Mouse (Mus musculus): ENCODE measurements around the gene Rnf19b.

The Rnf19b gene

GRCm38 (mm10) chr4:129117720-129118510 lies 59.8 kb downstream of the Rnf19b start:
- no peak for DNase-seq (ENCODE audit: low read depth, low spot score)

- DNase-seq (ENCODE audit: low read depth, low spot score) = no peak
Observed at GRCm38 (mm10) chr4:129119708-129120107, 61.6 kb downstream of the Rnf19b start.

- DNase-seq (ENCODE audit: low read depth, low spot score) = peak; percentile 55
Observed at GRCm38 (mm10) chr4:129120520-129121445, 62.7 kb downstream of the Rnf19b start.

- no peak for DNase-seq (ENCODE audit: low read depth, low spot score)
Observed at GRCm38 (mm10) chr4:129121569-129122086, 63.6 kb downstream of the Rnf19b start, which contains the start of gene Hpca. Gene Hpca (minus strand): TSS chr4:129122036.

- DNase-seq (ENCODE audit: low read depth, low spot score) = no peak
Observed at GRCm38 (mm10) chr4:129122107-129122506, 64.0 kb downstream of the Rnf19b start.

- no peak for DNase-seq (ENCODE audit: low read depth, low spot score)
Observed at GRCm38 (mm10) chr4:129122719-129123118, 64.6 kb downstream of the Rnf19b start.

- DNase-seq (ENCODE audit: low read depth, low spot score) = no peak
Observed at GRCm38 (mm10) chr4:129124652-129125146, 66.6 kb downstream of the Rnf19b start.

GRCm38 (mm10) chr4:129125736-129126451 lies 67.8 kb downstream of the Rnf19b start:
- DNase-seq (ENCODE audit: low read depth, low spot score) = no peak

- DNase-seq (ENCODE audit: low read depth, low spot score) = no peak
Observed at GRCm38 (mm10) chr4:129128582-129129338, 70.7 kb downstream of the Rnf19b start.

- DNase-seq (ENCODE audit: low read depth, low spot score) = no peak
Observed at GRCm38 (mm10) chr4:129129387-129129786, 71.3 kb downstream of the Rnf19b start.

GRCm38 (mm10) chr4:129130149-129130548 lies 72.1 kb downstream of the Rnf19b start:
- DNase-seq (ENCODE audit: low read depth, low spot score) = no peak

- peak; percentile 65 for DNase-seq (ENCODE audit: low read depth, low spot score)
Observed at GRCm38 (mm10) chr4:129130755-129131303, 72.8 kb downstream of the Rnf19b start.

GRCm38 (mm10) chr4:129134799-129135585 lies 76.9 kb downstream of the Rnf19b start:
- DNase-seq (ENCODE audit: low read depth, low spot score) = peak; percentile 56
